Mouse (Mus musculus) olfactory bulb, adult 2 months (tissue): ENCODE results near the gene Aldob.

Source experiments
- CTCF ChIP-seq: fragments of 200-500 bp; IDR thresholded peaks from 2 replicates; pipeline ENCODE4 v1.5.1; 2012; ENCODE audit warnings: low read depth, mild to moderate bottlenecking, low read length, moderate library complexity; ENCODE audit not compliant: insufficient read depth
- POLR2A ChIP-seq: fragments of 200-500 bp; IDR thresholded peaks from 2 replicates; pipeline ENCODE4 v1.6.1; 2012; ENCODE audit warnings: mild to moderate bottlenecking, low read depth, low read length, moderate library complexity; ENCODE audit not compliant: insufficient read depth

DNA sequence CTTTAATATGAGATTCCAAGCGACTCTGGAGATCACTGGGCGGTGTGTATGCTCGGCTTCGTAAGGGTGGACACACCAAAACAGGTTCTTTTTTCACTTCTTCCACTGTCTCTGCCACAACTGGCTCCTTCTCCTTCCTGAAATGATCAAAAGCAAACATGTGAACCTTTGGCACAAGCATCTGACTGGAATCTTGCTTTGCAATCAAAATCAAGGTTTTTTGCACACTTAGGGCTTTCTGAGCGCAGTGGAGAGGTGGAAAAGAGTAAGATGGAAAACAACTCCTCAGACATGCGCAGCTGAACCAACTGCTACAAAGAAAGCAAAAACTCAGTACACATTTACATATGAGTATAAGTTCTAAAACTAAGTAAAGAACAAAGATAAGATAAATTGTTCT lies 34.9 kb downstream of the Aldob start:
- TF ChIP-seq POLR2A (no peak), CTCF (no peak)
